Mouse (Mus musculus) hindbrain, embryonic 10.5 days (tissue): ENCODE data around the gene Shmt1. TPM values are rescaled to one million over a fixed set of nuclear protein-coding genes. Genes with fewer than 3 reads are reported as not detected.

Experiments
- DNase-seq: peaks from one replicate; pipeline ENCODE4 v3.0.0-alpha.2; 2017; ENCODE audit warnings: low spot score
- H3K27ac ChIP-seq: fragments of 300-500 bp; sonication (generic); 2 replicates; pipeline ENCODE4 v1.5.1; 2016; ENCODE audit warnings: mild to moderate bottlenecking, moderate library complexity
- H3K27me3 ChIP-seq: fragments of 300-500 bp; sonication (generic); 2 replicates; pipeline ENCODE4 v1.6.1; 2016; ENCODE audit warnings: mild to moderate bottlenecking; ENCODE audit not compliant: poor library complexity, insufficient read depth, severe bottlenecking
- H3K36me3 ChIP-seq: fragments of 300-500 bp; sonication (generic); 2 replicates; pipeline ENCODE4 v1.6.1; 2016; ENCODE audit warnings: mild to moderate bottlenecking, moderate library complexity
- H3K4me1 ChIP-seq: fragments of 300-500 bp; sonication (generic); replicated peaks from 2 replicates; pipeline ENCODE4 v1.6.1; 2016; ENCODE audit warnings: mild to moderate bottlenecking
- H3K4me3 ChIP-seq: fragments of 300-500 bp; sonication (generic); 2 replicates; pipeline ENCODE4 v1.5.1; 2016; ENCODE audit warnings: mild to moderate bottlenecking, moderate library complexity
- H3K9me3 ChIP-seq: fragments of 300-500 bp; sonication (generic); 2 replicates; pipeline ENCODE4 v1.6.1; 2016; ENCODE audit warnings: mild to moderate bottlenecking, moderate library complexity
- WGBS: fragments of 180-500 bp; shearing (Covaris S2); methylation state at CpG from one replicate; pipeline ENCODE4 v1.1.7; 2016; 5-methylcytosine and 5-hydroxymethylcytosine counted together
- polyA plus RNA-seq: library from polyadenylated mRNA; unstranded; fragments of >200 nt; fragmentation: Nextera tagmentation; extraction: Ambion mirVana; gene quantifications from 2 replicates; pipeline ENCODE4 v1.2.1, GENCODE M21; 2016

Gene Shmt1
- polyA plus RNA-seq, 1 experiment from 2014 or later = 60.0 TPM

DNA sequence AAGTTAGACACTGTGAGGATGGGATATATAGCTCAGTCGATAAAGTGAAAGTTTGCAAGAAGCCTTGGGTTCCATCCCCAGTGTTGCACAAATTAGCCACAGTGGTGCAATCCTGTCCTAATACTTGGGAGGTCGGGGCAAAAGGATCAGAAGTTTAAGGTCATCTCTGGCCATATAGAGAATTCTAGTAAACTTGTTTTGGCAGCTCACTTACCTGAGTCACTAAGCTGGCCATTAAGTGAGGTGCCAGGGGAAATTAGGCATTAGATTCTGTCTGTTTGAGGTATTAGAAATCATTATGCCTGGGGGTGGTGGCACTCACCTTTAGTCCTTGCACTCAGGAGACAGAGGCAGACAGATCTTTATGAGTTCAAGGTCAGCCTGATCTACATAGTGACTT is 12.3 kb upstream of the Shmt1 start:
- no peak overlapping the region for H3K27ac ChIP-seq
- no peaks in the 10 kb centered on the region for H3K4me1 ChIP-seq
- WGBS = 75% methylated on average over 2 of the region's 2 CpGs
- H3K4me3 ChIP-seq = no peak overlapping the region
- no peaks in the 10 kb centered on the region for H3K27me3 ChIP-seq
- no peaks in the 10 kb centered on the region for H3K9me3 ChIP-seq
- H3K36me3 ChIP-seq = no peaks in the 10 kb centered on the region
- no peak for DNase-seq

DNA sequence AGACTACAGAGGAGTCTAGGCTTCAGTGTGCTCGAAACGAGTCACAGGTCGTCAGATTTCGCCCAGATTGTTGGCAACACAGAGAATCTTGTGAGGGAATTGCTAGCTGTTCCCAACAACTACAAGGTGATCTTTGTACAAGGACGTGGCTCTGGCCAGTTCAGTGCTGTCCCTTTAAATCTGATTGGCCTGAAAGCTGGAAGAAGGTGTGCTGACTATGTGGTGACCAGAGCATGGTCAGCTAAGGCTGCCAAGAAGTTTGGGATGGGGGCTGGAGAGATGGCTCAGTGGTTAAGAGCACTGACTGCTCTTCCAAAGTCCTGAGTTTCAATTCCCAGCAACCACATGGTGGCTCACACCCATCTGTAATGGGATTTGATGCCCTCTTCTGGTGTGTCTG is 4.9 kb upstream of the Shmt1 start:
- 74% methylated on average over 5 of the region's 5 CpGs for WGBS
- no peaks in the 10 kb centered on the region for H3K36me3 ChIP-seq
- no peaks in the 10 kb centered on the region for H3K9me3 ChIP-seq
- DNase-seq = no peak
- no peaks in the 10 kb centered on the region for H3K27me3 ChIP-seq
- H3K27ac ChIP-seq = no peak overlapping the region
- H3K4me3 ChIP-seq = no peak overlapping the region
- no peaks in the 10 kb centered on the region for H3K4me1 ChIP-seq

DNA sequence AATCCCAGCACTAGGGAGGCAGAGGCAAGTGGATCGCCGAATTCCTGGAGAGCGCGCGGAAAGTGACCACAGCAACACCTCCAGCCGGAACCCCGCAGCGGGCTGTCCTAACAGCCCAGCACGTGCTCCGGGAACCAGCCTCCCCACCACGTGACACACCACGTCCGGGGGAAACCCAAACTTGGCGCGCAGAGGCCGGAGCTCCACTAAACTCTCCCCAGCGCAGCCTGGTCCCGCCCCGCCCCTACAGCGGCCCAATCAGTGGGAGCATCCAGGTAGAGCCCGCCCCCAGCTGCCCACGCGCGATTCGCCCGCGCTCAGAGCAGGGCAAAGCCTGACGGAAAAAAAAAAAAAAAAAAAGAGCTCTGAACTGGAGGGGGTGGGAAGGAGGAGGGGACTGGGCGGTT is 461 bp downstream of the Shmt1 start:
- peak overlapping the region; percentile 74 for H3K27ac ChIP-seq
- WGBS = 0% methylated on average over 29 of the region's 29 CpGs
- peak; percentile 96 for DNase-seq
- no peaks in the 10 kb centered on the region for H3K27me3 ChIP-seq
- no peaks in the 10 kb centered on the region for H3K9me3 ChIP-seq
- peaks cover 29% of the 10 kb centered on the region for H3K4me1 ChIP-seq
- peak overlapping the region; percentile 61 for H3K4me3 ChIP-seq
- 0 out of 2 replicates have a peak, but pooled peaks cover 2% of the 10 kb centered on the region for H3K36me3 ChIP-seq

DNA sequence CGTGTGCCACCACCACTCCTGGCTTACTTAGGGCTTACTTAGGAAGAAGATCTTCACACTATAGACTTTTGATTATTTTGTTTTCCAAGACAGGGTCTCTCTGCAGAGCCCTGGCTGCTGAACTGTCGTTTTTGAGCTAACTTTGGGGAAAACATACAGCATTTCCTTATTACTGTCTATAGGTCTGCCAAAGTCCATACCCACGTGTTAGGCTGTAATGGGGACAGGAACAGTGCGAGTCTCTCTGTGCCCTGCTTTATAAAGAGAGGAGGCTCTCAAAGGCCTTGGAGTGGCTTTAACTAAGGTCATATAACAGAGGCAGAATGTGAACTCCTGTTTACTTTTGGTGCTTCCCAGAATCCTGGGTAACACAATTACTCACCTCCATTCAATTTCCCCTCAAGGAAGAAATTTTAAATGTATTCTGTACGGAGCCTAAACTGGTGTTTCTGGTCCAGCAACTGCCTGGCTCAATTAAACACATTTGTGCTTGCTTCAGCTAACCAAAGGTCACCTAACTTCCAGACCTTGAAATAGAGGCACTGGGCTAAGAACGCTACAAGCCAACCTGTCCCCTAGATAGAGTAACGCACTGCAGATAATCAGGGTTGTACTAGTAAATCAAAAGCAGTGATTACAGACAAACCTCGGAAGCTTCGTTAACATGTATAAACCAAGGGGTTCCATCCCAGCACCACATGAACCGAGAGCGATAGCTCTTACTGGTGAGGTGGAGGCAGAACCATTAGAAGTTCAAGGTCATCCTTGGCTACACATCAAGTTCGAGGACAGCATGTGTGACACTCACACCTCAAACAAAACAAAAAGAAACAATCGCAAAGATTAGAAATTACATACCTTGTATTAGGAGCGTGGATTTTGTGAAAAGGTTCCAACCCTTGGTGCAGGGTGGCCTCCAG is 1.2 kb downstream of the Shmt1 start:
- no peak for DNase-seq
- 20% methylated on average over 14 of the region's 14 CpGs for WGBS
- Histone ChIP-seq H3K27me3 (no peaks in the 10 kb centered on the region), H3K4me3 (peak overlapping the region; percentile 61), H3K9me3 (no peaks in the 10 kb centered on the region), H3K4me1 (peaks cover 29% of the 10 kb centered on the region), H3K36me3 (peaks cover 4% of the 10 kb centered on the region; the same call in 1 of the 2 replicates), H3K27ac (peak overlapping the region; percentile 74)

DNA sequence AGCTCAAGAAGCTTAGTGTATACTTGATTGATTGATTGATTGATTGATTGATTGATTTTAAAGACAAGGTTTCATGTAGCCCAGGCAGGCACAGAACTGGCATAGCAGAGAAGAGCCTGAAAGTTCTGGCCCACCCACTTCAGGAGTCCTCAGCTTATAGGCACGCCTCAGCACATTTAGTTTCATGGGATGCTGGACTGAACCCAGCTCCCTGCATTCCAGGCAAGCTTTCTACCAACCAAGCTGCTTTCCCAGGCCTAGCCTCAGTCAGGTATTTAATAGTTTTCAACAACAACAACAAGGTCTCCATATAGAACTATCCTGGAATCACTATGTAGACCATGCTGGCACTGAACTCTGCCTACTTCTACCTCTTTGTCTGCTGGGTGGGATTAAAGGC is 2.0 kb downstream of the Shmt1 start:
- H3K9me3 ChIP-seq = no peaks in the 10 kb centered on the region
- peaks cover 29% of the 10 kb centered on the region for H3K4me1 ChIP-seq
- no peak for DNase-seq
- WGBS = 68% methylated on average over 1 of the region's 1 CpGs
- no peaks in the 10 kb centered on the region for H3K27me3 ChIP-seq
- peak overlapping the region; percentile 61 for H3K4me3 ChIP-seq
- H3K27ac ChIP-seq = no peak overlapping the region
- H3K36me3 ChIP-seq = peaks cover 9% of the 10 kb centered on the region; the same call in 1 of the 2 replicates

DNA sequence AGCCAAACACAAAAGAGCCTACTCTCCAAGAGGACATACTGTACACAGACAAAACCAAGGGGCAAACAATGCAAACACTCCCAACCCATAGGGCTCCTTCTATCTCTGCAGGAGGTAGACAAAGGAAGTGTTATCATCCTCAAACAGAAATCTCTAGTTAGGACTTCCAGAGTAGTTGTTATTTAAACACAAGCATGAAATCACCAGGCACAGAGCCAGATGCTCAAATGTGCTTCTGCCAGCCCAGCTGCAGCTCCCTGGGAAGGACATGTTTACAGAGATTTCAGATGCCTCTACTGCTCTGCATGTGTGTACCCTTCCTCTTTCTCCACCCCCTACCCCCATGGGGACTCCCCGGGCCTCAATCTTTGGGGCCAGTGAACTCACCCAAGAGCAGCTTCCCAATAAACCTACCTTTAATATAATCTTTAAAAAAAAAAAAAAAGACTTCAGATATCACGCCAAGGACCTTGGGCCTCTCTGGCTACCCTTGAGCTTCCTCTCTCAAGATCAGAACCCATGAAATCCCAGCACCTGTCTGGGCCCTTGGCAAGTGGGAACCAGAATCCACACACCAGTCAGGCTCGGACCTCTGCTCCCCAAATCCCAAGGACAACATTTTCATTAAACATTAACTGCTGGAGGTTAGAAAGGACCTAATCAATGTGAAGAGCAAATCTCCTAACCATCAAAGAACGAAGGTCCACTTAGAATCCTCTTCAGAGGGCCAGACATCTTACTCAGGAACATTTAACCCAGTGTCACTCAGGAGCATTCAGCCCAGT is 3.0 kb downstream of the Shmt1 start:
- Histone ChIP-seq H3K4me1 (peaks cover 29% of the 10 kb centered on the region), H3K9me3 (no peaks in the 10 kb centered on the region), H3K27me3 (no peaks in the 10 kb centered on the region), H3K27ac (no peak overlapping the region), H3K36me3 (peaks cover 19% of the 10 kb centered on the region), H3K4me3 (no peak overlapping the region)
- 85% methylated on average over 4 of the region's 4 CpGs for WGBS
- DNase-seq = no peak

DNA sequence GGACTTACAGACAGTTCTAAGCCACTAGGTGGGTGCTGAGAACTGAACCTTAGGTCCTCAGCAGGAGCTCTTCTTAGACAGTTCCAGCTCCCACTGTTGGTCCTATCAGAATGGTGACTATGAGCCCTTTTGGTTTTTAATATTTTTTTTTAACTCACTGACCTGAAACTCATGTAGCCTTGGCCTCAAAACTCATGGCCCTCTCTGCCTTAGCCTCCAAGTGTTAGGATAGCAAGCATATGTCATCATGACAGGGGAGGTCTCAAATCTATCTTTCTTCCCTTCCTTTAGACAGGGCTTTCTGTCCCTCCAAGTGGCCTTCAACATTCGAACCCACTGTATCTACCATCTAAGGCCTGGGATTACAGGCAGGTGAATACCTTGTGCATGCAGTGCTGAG is 10.6 kb downstream of the Shmt1 start:
- peaks cover 93% of the 10 kb centered on the region for H3K36me3 ChIP-seq
- H3K4me3 ChIP-seq = no peak overlapping the region

DNA sequence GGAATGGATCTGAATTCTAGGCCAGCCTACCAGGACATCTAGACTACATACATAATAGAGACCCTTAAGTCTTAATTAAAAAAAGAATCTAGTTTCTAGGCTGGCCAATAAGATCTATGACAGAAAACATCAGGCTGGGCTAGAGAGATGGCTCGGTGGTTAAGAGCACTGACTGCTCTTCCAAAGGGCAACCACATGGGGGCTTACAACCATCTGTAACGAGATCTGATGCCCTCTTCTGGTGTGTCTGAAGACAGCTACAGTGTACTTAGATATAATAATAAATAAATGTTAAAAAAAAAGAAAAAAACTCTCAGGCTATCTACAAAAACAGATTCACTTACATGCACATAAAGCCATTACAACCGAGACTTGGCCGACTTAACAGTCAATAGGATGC is 11.5 kb downstream of the Shmt1 start:
- H3K27ac ChIP-seq = no peak overlapping the region
- H3K27me3 ChIP-seq = no peaks in the 10 kb centered on the region
- 94% methylated on average over 4 of the region's 4 CpGs for WGBS
- no peaks in the 10 kb centered on the region for H3K9me3 ChIP-seq
- H3K4me1 ChIP-seq = no peaks in the 10 kb centered on the region
- peaks cover 97% of the 10 kb centered on the region for H3K36me3 ChIP-seq
- no peak for DNase-seq
- no peak overlapping the region for H3K4me3 ChIP-seq

More for the DNA sequence above, 10.6 kb downstream of the Shmt1 start:
- DNase-seq = no peak
- 90% methylated on average over 1 of the region's 1 CpGs for WGBS
- no peak overlapping the region for H3K27ac ChIP-seq
- no peaks in the 10 kb centered on the region for H3K9me3 ChIP-seq
- H3K4me1 ChIP-seq = no peaks in the 10 kb centered on the region
- H3K27me3 ChIP-seq = no peaks in the 10 kb centered on the region

DNA sequence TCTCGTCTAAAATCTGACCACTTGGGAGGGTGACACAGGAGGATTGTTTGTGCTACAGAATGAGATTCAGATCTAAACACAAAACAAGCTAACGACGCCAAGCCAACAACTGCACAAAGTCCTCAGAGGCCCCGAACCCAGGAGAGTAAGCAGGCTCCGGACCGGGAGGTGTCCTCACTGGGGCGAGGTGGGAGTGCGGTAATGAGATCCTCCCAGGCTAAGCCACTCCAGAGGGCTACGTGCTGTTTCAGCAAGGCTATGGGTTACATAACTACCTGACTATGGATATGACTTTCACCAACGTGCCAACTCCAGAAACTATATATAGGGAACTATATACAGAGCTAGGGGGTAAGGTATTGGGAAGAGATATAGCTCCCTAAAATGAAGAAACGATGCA is 15.2 kb downstream of the Shmt1 start:
- Histone ChIP-seq H3K4me3 (no peak overlapping the region), H3K36me3 (peaks cover 98% of the 10 kb centered on the region), H3K9me3 (no peaks in the 10 kb centered on the region), H3K27me3 (no peaks in the 10 kb centered on the region), H3K27ac (no peak overlapping the region), H3K4me1 (no peaks in the 10 kb centered on the region)
- DNase-seq = no peak
- 91% methylated on average over 11 of the region's 11 CpGs for WGBS

DNA sequence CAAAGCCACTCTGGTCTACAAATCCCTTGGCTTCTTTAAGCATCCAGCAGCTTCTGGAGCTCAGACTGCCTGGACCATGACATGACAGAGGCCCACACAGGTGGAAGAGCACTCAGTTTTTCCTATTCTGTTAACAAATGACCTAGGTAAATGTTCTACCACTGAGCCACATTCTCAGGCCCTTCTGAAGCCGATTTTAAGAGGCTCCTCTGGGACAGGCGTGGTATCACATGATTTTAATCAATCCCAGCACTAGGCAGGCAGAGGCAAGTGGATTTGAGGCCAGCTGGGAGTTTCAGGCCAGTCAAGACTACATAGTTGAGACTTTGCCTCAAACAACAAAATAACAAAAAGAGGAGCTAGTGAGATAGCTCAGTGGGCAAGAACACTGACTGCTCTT is 21.0 kb downstream of the Shmt1 start:
- DNase-seq = no peak
- 85% methylated on average over 2 of the region's 2 CpGs for WGBS
- H3K9me3 ChIP-seq = no peaks in the 10 kb centered on the region
- peaks cover 9% of the 10 kb centered on the region; the same call in 1 of the 2 replicates for H3K4me1 ChIP-seq
- no peaks in the 10 kb centered on the region for H3K27me3 ChIP-seq
- H3K27ac ChIP-seq = no peak overlapping the region
- H3K36me3 ChIP-seq = peaks cover 94% of the 10 kb centered on the region
- H3K4me3 ChIP-seq = no peak overlapping the region

DNA sequence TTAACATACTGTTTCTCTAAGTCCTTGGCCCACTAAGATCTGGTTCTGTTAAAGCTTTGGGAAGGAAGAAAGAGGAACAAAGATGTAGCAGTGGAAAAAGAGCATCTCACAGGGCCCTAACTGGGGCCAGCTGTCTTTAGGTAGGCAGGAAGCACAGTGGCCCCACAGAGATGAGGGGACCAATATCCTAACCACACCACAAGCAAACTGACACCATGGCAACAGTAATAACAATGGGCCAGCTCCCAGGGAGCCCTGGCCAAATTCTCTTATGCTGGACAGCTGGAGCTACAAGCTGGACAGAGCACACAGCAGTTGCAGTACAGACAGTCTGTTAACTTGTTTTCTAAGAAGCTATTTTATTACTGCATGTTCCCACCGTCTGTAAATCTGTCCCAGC is 23.9 kb downstream of the Shmt1 start:
- no peak overlapping the region for H3K4me3 ChIP-seq
- no peak overlapping the region for H3K27ac ChIP-seq
- WGBS = 75% methylated on average over 1 of the region's 1 CpGs
- peak; percentile 24 for DNase-seq
- H3K9me3 ChIP-seq = no peaks in the 10 kb centered on the region
- H3K36me3 ChIP-seq = peaks cover 96% of the 10 kb centered on the region
- H3K27me3 ChIP-seq = no peaks in the 10 kb centered on the region
- peaks cover 11% of the 10 kb centered on the region for H3K4me1 ChIP-seq

DNA sequence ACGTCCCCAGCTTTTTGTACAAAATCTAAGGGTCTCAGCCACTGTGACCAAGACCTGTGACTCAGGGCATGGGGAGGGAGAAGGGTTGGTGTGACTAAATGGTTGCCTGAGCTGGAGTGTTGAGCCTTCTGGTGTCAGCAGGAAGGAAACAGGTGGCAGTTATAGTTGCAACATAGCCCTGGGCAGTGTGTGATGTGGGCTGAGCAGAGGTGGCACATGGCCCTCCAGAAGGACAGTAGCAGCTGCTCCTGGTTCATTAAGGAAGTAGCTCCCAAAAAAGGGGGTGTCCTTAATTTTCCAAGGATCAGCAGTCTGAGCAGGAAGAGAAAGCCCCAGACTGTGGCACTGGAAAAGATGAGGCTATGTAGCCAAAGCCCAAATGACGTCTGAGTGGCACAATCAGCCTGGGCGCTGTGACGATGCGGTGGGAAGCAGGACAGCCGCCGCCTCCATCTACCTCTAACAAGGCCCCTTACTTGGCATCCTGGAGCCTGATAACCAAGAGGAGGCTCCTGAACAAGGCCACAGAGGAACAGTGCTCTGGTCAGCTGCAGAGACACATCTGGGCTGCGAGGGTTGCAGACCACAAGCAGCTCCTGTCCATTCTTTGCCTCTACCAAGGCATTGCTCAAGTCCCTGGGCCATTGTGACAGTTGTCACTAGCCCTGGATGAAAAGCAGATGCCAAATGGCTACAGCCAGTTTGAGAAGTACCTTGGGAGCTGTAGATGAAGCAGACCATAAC is 27.2 kb downstream of the Shmt1 start:
- Histone ChIP-seq H3K27ac (no peak overlapping the region), H3K36me3 (peaks cover 96% of the 10 kb centered on the region), H3K27me3 (no peaks in the 10 kb centered on the region), H3K4me1 (peaks cover 44% of the 10 kb centered on the region), H3K4me3 (no peak overlapping the region), H3K9me3 (no peaks in the 10 kb centered on the region)
- WGBS = 91% methylated on average over 8 of the region's 8 CpGs
- DNase-seq = no peak
